Mouse (Mus musculus) erythroblast, adult 5-6 weeks (primary cell): ENCODE results near the gene Etv3. TPM values are rescaled to one million over a fixed set of nuclear protein-coding genes. Genes with fewer than 3 reads are reported as not detected.
"Not testable (repeated sequence)": the region's sequence is repeated elsewhere in the genome, so short reads cannot be mapped to it uniquely, and the experiment has no call there.

Source experiments
- ATAC-seq: replicated peaks from 2 replicates; pipeline ENCODE4 v1.8.0; 2016; ENCODE audit warnings: moderate number of reproducible peaks, mild to moderate bottlenecking, moderate TSS enrichment, inconsistent platforms; ENCODE audit not compliant: poor library complexity, low FRiP score, severe bottlenecking
- total RNA-seq, 2 experiments: library from RNA; stranded (forward) in 1 of 2; stranded (reverse) in 1 of 2; fragments of 150-400 nt in 1 of 2; fragments of 200-764, 138-1000 nt in 1 of 2; gene quantifications; 2 replicates each; pipeline versions ENCODE4 v1.2.3 to v1.2.4; 2015 to 2017; ENCODE audit warnings: low replicate concordance in 2 of 2

Gene Etv3
- total RNA-seq, 2 experiments from 2014 or later = 2.3 to 2.5 TPM

GRCm38 (mm10) chr3:87552327-87552726 is 27.1 kb downstream of the Etv3 start:
- ATAC-seq = no peak

DNA sequence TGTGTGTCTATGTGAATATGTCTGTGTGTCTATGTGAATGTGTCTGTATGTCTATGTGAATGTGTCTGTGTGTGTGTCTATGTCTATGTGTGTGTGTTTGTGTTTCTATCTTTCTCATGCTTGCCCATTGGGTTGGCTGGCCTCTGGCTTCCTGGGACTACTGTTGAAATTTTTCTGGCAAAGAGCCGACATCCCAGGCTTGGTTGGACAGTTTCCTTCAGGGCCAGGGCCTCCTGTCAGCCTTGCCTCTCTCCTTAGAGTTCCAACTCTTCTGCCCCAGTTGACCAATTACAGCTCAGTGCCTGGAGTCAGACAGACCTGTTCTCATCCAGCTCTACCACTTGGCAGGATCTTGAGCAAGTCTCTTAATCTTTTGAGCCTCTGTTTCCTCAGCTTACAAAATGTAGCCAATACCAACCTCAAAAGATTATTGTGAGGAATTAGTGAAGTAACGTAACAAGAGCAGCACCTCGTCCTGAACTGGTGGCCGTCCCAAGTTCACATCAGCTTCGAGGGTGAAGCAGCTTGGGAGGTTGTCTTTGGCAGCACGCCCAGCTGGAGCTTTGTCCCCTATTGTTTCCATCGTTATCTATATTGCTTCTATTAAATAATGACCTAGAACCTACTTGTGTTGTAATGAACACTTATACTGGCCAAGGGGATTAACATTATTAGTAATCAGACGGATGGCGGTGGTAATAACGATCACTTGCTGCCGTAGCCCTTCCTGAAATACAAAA is 28.2 kb downstream of the Etv3 start:
- ATAC-seq = no peak

GRCm38 (mm10) chr3:87554859-87555258 is 29.7 kb downstream of the Etv3 start:
- not testable (repeated sequence) for ATAC-seq

DNA sequence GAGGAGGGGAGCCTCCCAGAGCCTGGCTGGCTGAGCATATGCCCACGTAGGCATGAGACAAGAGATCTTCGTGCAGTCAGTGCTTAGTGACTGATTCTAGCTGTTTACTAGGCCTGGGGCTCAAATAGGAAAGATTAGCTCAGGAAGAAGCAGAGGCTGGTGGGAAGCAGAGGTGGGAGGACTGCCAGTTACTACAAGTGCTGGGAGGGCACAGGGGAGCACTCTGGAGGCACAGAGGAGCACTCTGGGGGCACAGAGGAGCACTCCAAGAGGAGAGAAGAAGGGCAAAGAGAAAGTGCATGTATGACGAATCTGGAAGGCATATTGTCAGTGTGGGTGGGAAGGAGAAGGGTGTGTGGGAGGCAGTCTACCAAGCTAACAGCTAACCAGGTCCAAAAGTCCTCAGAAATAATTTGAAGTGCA is 30.9 kb downstream of the Etv3 start:
- no peak for ATAC-seq

DNA sequence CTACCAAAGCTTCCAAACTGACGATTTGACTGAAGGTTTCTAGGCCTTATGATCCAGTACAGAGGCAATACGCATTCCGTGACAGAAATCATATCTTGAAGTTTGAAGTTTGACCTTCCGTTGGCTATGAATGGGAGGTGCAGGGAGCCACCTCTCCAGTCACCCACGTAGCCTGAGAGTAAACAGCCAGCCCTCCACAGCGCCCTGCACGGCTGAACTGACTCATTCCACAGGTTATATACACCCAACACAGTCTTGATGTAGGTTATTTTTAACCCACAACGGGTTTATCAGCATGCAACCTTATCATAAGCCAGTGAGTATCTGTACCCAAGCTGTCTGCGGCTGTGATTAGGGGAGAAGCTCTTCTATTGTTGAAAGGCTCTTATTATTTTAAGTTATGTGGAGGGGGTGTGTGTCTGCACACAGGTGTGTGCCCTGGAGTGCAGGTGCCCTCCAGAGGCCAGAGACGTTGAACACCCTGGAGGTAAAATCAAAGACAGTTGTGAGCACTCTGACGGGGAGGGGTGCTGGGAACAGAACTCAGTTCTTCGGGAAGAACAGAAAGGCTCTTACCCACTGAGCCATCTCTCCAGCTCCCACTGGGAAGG is 31.6 kb downstream of the Etv3 start:
- no peak for ATAC-seq

GRCm38 (mm10) chr3:87560156-87560555 is 34.9 kb downstream of the Etv3 start:
- ATAC-seq = no peak

DNA sequence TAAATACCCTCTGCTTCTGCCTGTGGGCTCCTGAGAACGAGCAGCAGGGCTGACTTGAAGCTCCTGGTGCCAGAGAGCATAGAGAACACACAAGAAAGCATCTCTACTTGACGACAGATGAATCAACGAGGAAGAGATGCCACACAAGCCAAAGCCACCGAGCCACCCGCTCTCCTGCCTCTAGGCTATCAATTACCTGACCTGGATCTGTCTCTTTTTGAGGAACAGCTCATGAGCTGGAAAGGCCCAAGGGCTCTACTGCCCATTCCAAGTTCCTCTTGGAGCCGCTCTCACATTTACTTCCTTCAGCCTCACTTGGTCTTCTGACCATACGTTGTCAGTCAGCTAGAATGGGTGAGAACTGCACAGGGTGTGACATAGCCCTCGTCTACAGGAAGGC is 36.2 kb downstream of the Etv3 start:
- ATAC-seq = no peak

- ATAC-seq = peak; percentile 81
Observed at GRCm38 (mm10) chr3:87562370-87562769, 37.2 kb downstream of the Etv3 start.

GRCm38 (mm10) chr3:87563466-87563865 is 38.3 kb downstream of the Etv3 start:
- ATAC-seq = no peak

DNA sequence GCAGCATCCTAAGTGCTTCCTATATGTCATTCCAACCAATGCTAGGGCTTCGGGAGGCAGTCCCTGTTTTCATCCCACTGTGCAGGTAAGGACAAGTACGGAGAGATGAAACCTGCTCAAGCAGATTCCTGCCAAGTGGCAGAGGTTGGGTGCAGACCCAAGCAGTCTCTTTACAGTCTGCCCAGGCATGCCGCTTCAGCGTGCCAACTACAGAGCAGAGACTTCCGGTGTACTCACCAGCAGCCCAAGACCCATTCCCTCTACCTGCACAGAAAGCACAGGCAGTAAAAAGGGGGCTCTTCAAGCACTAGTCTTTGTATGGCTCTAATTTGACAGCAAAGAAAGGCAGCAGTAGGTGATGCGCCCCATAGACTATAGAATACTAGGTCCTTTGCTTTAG is 40.4 kb downstream of the Etv3 start:
- ATAC-seq = no peak

DNA sequence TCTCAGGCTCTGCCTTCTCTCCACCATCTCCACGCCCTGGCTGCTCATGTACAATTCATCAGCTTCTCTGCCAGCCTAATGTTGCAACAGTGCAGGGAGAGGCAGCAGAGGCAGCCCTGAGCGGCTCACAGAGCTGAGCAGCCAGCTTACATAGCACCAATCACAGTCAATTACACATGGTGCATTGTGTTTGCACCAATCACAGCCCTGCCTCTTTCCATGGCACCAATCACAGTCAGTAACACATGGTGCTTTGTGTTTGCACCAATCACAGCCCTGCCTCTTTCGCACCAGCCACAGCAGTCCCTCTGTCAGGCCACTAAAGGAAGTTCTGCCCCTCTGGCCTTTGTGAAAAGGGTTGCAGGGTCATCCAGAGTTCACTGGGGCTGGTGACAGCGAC is 40.9 kb downstream of the Etv3 start:
- ATAC-seq = no peak

GRCm38 (mm10) chr3:87567497-87567896 is 42.3 kb downstream of the Etv3 start:
- no peak for ATAC-seq

- no peak for ATAC-seq
Observed at GRCm38 (mm10) chr3:87568681-87569080, 43.5 kb downstream of the Etv3 start.

DNA sequence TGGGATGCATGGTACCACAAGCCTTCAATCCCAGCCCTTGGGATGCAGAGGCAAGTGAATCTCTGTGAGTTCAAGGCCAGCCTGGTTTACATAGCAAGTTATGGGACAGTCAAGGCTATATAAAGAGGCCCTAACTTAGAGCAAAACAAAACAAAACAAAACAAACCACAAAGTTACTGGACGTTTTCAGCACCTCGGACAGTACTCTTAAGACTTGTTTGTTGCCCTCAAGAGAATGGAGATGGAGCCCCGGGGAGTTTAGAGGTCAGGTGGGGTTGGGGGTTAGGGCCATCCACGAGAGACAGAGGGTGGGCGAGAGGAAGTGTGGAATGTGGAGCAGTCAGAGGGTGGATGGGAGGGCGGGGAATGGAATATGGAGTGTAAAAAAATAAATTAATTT is 50.6 kb downstream of the Etv3 start:
- ATAC-seq = no peak

DNA sequence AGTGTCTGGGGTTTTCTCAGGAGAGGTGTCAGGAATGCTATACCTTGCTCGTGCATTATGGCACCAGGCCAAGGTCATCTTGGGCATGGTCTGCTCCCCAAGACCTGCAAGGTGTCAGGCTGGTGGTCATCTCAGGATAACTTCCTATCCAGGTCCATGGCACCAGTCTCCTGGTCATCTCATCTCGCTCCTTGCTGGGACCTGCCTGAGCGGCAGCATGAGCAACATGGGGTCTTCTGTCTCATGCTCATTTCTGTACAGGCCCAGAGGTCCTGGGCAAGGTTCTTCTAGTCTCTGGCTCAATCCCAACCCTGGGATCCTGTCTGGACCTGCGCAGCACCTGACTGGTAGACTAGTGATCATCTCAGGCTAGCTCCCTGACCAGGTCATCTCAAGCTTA is 57.1 kb downstream of the Etv3 start:
- ATAC-seq = no peak

Other genes with a start within 250 kb of the Etv3 start
- 3.5 and 8.2 TPM in 2 replicates for gene Cd5l, start 167.5 kb upstream of the Etv3 start, total RNA-seq (2015; ENCODE audit: low replicate concordance)
- 28.4 and 30.4 TPM in 2 replicates for gene Cd5l, start 167.5 kb upstream of the Etv3 start, total RNA-seq (2017; ENCODE audit: low replicate concordance)
- gene Fcrl1, start 149.0 kb upstream of the Etv3 start, total RNA-seq (2015; ENCODE audit: low replicate concordance) = 1.9 TPM in 1 of 2 replicates, not detected in the other
- gene Fcrl1, start 149.0 kb upstream of the Etv3 start, total RNA-seq (2017; ENCODE audit: low replicate concordance) = 0.43 and 0.70 TPM in 2 replicates
- gene Fcrl5, start 89.6 kb upstream of the Etv3 start, total RNA-seq (2015; ENCODE audit: low replicate concordance) = not detected in 2 replicates
- not detected in 2 replicates for gene Fcrl5, start 89.6 kb upstream of the Etv3 start, total RNA-seq (2017; ENCODE audit: low replicate concordance)
- 1.9 and 4.4 TPM in 2 replicates for gene Arhgef11, start 92.2 kb downstream of the Etv3 start, total RNA-seq (2015; ENCODE audit: low replicate concordance)
- 2.2 and 2.8 TPM in 2 replicates for gene Arhgef11, start 92.2 kb downstream of the Etv3 start, total RNA-seq (2017; ENCODE audit: low replicate concordance)
- gene Lrrc71, start 223.2 kb downstream of the Etv3 start, total RNA-seq (2015; ENCODE audit: low replicate concordance) = not detected in 2 replicates
- not detected in 2 replicates for gene Lrrc71, start 223.2 kb downstream of the Etv3 start, total RNA-seq (2017; ENCODE audit: low replicate concordance)